Mouse (Mus musculus) heart, embryonic 13.5 days (tissue): ENCODE results near the gene Adam20. TPM values are rescaled to one million over a fixed set of nuclear protein-coding genes. Genes with fewer than 3 reads are reported as not detected.
"Not testable (repeated sequence)": the region's sequence is repeated elsewhere in the genome, so short reads cannot be mapped to it uniquely, and the experiment has no call there.

ENCODE experiments used
- ATAC-seq: fragments of 200-750 bp; cut with Nextera tagmentation; 2 replicates; pipeline ENCODE4 v1.8.0; 2017; ENCODE audit warnings: moderate TSS enrichment; ENCODE audit not compliant: insufficient number of reproducible peaks, low FRiP score, low TSS enrichment; ENCODE audit errors: extremely low read depth
- H3K27ac ChIP-seq: fragments of 300-500 bp; sonication (generic); replicated peaks from 2 replicates; pipeline ENCODE4 v1.5.1; 2015; ENCODE audit warnings: moderate library complexity, mild to moderate bottlenecking, inconsistent platforms
- H3K27me3 ChIP-seq: fragments of 300-500 bp; sonication (generic); replicated peaks from 2 replicates; pipeline ENCODE4 v1.6.1; 2015; ENCODE audit warnings: mild to moderate bottlenecking, inconsistent platforms
- H3K36me3 ChIP-seq: fragments of 300-500 bp; sonication (generic); 2 replicates; pipeline ENCODE4 v1.6.1; 2015; ENCODE audit warnings: mild to moderate bottlenecking, inconsistent platforms
- H3K4me1 ChIP-seq: fragments of 300-500 bp; sonication (generic); 2 replicates; pipeline ENCODE4 v1.6.1; 2015; ENCODE audit warnings: inconsistent platforms
- H3K4me2 ChIP-seq: fragments of 300-500 bp; sonication (generic); 2 replicates; pipeline ENCODE4 v1.6.1; 2015; ENCODE audit warnings: inconsistent platforms, mild to moderate bottlenecking, moderate library complexity
- H3K4me3 ChIP-seq: fragments of 300-500 bp; sonication (generic); 2 replicates; pipeline ENCODE4 v1.5.1; 2015; ENCODE audit warnings: moderate library complexity, mild to moderate bottlenecking, inconsistent platforms
- H3K9ac ChIP-seq: fragments of 300-500 bp; sonication (generic); 2 replicates; pipeline ENCODE4 v1.6.1; 2015; ENCODE audit warnings: inconsistent platforms, mild to moderate bottlenecking, moderate library complexity
- H3K9me3 ChIP-seq: fragments of 300-500 bp; sonication (generic); 2 replicates; pipeline ENCODE4 v1.6.1; 2016; ENCODE audit warnings: inconsistent platforms
- WGBS: fragments of 180-500 bp; shearing (Covaris S2); methylation state at CpG from one replicate; pipeline ENCODE4 v1.1.7; 2015; ENCODE audit warnings: mixed read lengths; 5-methylcytosine and 5-hydroxymethylcytosine counted together
- polyA plus RNA-seq: library from polyadenylated mRNA; unstranded; fragments of >200 nt; fragmentation: Nextera tagmentation; extraction: Ambion mirVana; gene quantifications from 2 replicates; pipeline ENCODE4 v1.2.1, GENCODE M21; 2015

Gene Adam20
- not detected in 2 replicates for polyA plus RNA-seq

GRCm38 (mm10) chr8:40792973-40793372 lies at the start of gene Adam20:
TSS of gene Adam20 (plus strand) at chr8:40793273.
- WGBS = 60% methylated on average over 1 of the region's 1 CpGs
- H3K4me3 ChIP-seq, H3K4me2 ChIP-seq, H3K9ac ChIP-seq, ATAC-seq, H3K9me3 ChIP-seq, H3K36me3 ChIP-seq, H3K27me3 ChIP-seq, H3K27ac ChIP-seq, H3K4me1 ChIP-seq: not testable (repeated sequence)

GRCm38 (mm10) chr8:40751908-40752307 lies 41.2 kb upstream of the Adam20 start, which contains the start of gene Adam25:
TSS of gene Adam25 (plus strand) at chr8:40752208.
- H3K27me3 ChIP-seq, H3K9ac ChIP-seq, ATAC-seq, H3K36me3 ChIP-seq, H3K9me3 ChIP-seq, H3K4me2 ChIP-seq, H3K27ac ChIP-seq, H3K4me3 ChIP-seq, H3K4me1 ChIP-seq: not testable (repeated sequence)
- 40% methylated on average over 1 of the region's 1 CpGs for WGBS

GRCm38 (mm10) chr8:40783320-40783719 lies 9.8 kb upstream of the Adam20 start:
- ATAC-seq = no peak
- H3K4me2 ChIP-seq = no peak overlapping the region
- H3K9ac ChIP-seq = no peak overlapping the region
- H3K27ac ChIP-seq = no peak overlapping the region
- H3K4me3 ChIP-seq = no peak overlapping the region
- no peaks in the 10 kb centered on the region for H3K9me3 ChIP-seq
- H3K36me3 ChIP-seq = no peaks in the 10 kb centered on the region
- no peaks in the 10 kb centered on the region for H3K4me1 ChIP-seq
- no peaks in the 10 kb centered on the region for H3K27me3 ChIP-seq

- no peak for ATAC-seq
- no peak overlapping the region for H3K27ac ChIP-seq
- no peak overlapping the region for H3K9ac ChIP-seq
- H3K36me3 ChIP-seq = no peaks in the 10 kb centered on the region
- H3K9me3 ChIP-seq = no peaks in the 10 kb centered on the region
- H3K4me2 ChIP-seq = no peak overlapping the region
- no peaks in the 10 kb centered on the region for H3K4me1 ChIP-seq
- WGBS = 78% methylated on average over 2 of the region's 2 CpGs
- no peak overlapping the region for H3K4me3 ChIP-seq
- H3K27me3 ChIP-seq = no peaks in the 10 kb centered on the region
Observed at GRCm38 (mm10) chr8:40803379-40804079, 10.5 kb downstream of the Adam20 start.

Other genes starting within 250 kb of the Adam20 start
- gene Adam24, start 118.2 kb upstream of the Adam20 start, polyA plus RNA-seq = not detected in 2 replicates
- not detected in 2 replicates for gene Adam25, start 41.1 kb upstream of the Adam20 start, polyA plus RNA-seq
- gene Adam39, start 29.7 kb downstream of the Adam20 start, polyA plus RNA-seq = not detected in 2 replicates